Mouse (Mus musculus) stomach, embryonic 15.5 days (tissue): Measurements from ENCODE around the gene Slc29a2. TPM values are rescaled to one million over a fixed set of nuclear protein-coding genes. Genes with fewer than 3 reads are reported as not detected.

Source experiments
- ATAC-seq: fragments of 200-750 bp; cut with Nextera tagmentation; 2 replicates; pipeline ENCODE4 v1.8.0; 2017; ENCODE audit warnings: low read depth, moderate number of reproducible peaks, moderate TSS enrichment; ENCODE audit not compliant: insufficient read depth, low FRiP score
- H3K27ac ChIP-seq: fragments of 300-500 bp; sonication (generic); 2 replicates; pipeline ENCODE4 v1.5.1; 2015; ENCODE audit warnings: mild to moderate bottlenecking, inconsistent platforms
- H3K27me3 ChIP-seq: fragments of 300-500 bp; sonication (generic); replicated peaks from 2 replicates; pipeline ENCODE4 v1.6.1; 2015; ENCODE audit warnings: inconsistent platforms
- H3K36me3 ChIP-seq: fragments of 300-500 bp; sonication (generic); 2 replicates; pipeline ENCODE4 v1.6.1; 2015; ENCODE audit warnings: inconsistent platforms
- H3K4me1 ChIP-seq: fragments of 300-500 bp; sonication (generic); 2 replicates; pipeline ENCODE4 v1.6.1; 2015; ENCODE audit warnings: inconsistent platforms
- H3K4me2 ChIP-seq: fragments of 300-500 bp; sonication (generic); 2 replicates; pipeline ENCODE4 v1.6.1; 2015; ENCODE audit warnings: mild to moderate bottlenecking, inconsistent platforms
- H3K4me3 ChIP-seq: fragments of 300-500 bp; sonication (generic); replicated peaks from 2 replicates; pipeline ENCODE4 v1.5.1; 2015; ENCODE audit warnings: inconsistent platforms
- H3K9ac ChIP-seq: fragments of 300-500 bp; sonication (generic); 2 replicates; pipeline ENCODE4 v1.6.1; 2015; ENCODE audit warnings: inconsistent platforms
- H3K9me3 ChIP-seq: fragments of 300-500 bp; sonication (generic); 2 replicates; pipeline ENCODE4 v1.6.1; 2016; ENCODE audit warnings: inconsistent platforms
- WGBS: fragments of 180-500 bp; shearing (Covaris S2); methylation state at CpG from one replicate; pipeline ENCODE4 v1.1.7; 2015; 5-methylcytosine and 5-hydroxymethylcytosine counted together
- polyA plus RNA-seq: library from polyadenylated mRNA; unstranded; fragments of >200 nt; fragmentation: Nextera tagmentation; extraction: Ambion mirVana; gene quantifications from 2 replicates; pipeline ENCODE4 v1.2.1, GENCODE M21; 2015

Slc29a2 gene
- polyA plus RNA-seq, 1 experiment from 2014 or later: 3.7 TPM

DNA sequence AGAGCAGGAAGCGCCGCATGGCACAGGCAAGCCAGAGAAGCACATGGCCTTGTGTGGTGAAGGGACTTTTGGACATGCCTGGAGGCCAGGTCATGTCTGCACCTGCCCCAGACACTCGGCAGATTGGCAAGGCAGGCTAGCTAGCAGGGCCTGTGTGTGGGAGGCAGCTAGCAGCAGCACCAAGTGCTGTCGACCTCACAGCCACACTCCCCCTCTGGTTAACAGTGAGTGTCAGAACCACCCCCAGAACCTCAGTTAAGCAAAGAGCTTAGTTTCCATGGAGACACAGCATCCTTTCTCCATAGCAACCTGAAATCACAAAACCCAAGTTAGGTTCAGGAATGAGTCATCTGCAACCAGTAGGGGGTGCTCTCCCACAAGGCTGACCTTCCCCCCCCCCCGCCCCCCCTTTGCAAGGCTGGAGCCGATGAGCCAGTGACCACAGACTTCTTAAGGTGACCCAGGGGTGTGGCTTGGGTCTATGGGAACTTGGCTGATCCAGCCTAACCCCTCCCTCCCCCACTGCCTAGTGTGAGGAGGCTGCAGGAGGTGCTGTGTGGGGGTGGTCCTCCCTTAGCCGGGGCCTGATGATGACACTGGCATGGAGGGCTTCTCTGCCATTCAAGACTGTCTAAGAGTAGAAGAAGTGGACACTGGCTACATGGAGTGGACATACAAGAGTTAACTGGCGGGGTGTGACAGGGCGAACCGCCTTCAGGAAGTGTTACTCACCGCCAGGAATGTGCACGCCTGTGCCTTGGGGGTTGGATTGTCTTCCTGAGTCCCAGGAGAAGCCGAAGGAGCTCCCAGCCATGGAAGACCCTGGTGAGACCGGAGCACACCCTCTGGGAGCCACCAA, 26.6 kb downstream of the Slc29a2 start, which contains the start of gene Rin1:
TSS of gene Rin1 (plus strand) at position 435 of the 859 bp plus-strand sequence.
- H3K4me1 ChIP-seq: peaks cover 16% of the 10 kb centered on the region
- 0 out of 2 replicates have a peak, but pooled peaks cover 18% of the 10 kb centered on the region for H3K36me3 ChIP-seq
- peaks cover 6% of the 10 kb centered on the region; the same call in 1 of the 2 replicates for H3K27me3 ChIP-seq
- peak within 1 kb of the TSS; percentile 16 for H3K27ac ChIP-seq
- H3K9me3 ChIP-seq: no peaks in the 10 kb centered on the region
- WGBS: 16% methylated on average over 14 of the region's 14 CpGs
- H3K4me3 ChIP-seq: peak within 1 kb of the TSS; percentile 35
- no peak within 1 kb of the TSS for H3K9ac ChIP-seq
- H3K4me2 ChIP-seq: peak within 1 kb of the TSS; percentile 51
- peak; percentile 36 for ATAC-seq

DNA sequence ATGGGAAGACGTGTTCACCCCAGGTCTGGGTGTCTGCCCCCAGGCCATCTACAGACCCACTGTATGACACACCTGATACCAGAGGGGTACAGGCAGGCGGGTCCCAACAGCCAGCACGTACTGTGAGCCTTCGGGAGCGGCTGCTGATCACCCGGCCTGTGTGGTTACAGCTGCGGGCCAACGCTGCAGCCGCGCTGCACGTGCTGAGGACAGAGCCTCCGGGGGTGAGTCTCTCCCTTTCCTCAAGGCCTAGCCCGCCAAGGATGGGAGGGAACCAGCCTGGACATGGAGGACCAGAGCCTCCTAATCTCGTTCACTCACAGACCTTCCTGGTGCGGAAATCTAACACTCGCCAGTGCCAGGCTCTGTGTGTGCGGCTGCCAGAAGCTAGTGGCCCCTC, 27.4 kb downstream of the Slc29a2 start:
- peak overlapping the region; percentile 16 for H3K27ac ChIP-seq
- H3K27me3 ChIP-seq: peaks cover 6% of the 10 kb centered on the region; the same call in 1 of the 2 replicates
- H3K4me1 ChIP-seq: peaks cover 16% of the 10 kb centered on the region
- 0 out of 2 replicates have a peak, but pooled peaks cover 18% of the 10 kb centered on the region for H3K36me3 ChIP-seq
- no peaks in the 10 kb centered on the region for H3K9me3 ChIP-seq
- peak overlapping the region; percentile 35 for H3K4me3 ChIP-seq
- WGBS: 8% methylated on average over 17 of the region's 17 CpGs
- ATAC-seq: peak; percentile 44; the same call in 1 of the 2 replicates
- H3K9ac ChIP-seq: no peak overlapping the region
- H3K4me2 ChIP-seq: peak overlapping the region; percentile 51

- H3K36me3 ChIP-seq: 0 out of 2 replicates have a peak, but pooled peaks cover 14% of the 10 kb centered on the region
- H3K9me3 ChIP-seq: no peaks in the 10 kb centered on the region
- peaks cover 18% of the 10 kb centered on the region for H3K4me1 ChIP-seq
- peak overlapping the region; percentile 35; the same call in 1 of the 2 replicates for H3K4me3 ChIP-seq
- H3K27ac ChIP-seq: 0 out of 2 replicates have a peak overlapping the region, but pooled peaks have one; percentile 16
- no peak overlapping the region for H3K9ac ChIP-seq
- peak overlapping the region; percentile 51 for H3K4me2 ChIP-seq
- H3K27me3 ChIP-seq: peaks cover 6% of the 10 kb centered on the region; the same call in 1 of the 2 replicates
- ATAC-seq: no peak
- WGBS: 56% methylated on average over 3 of the region's 3 CpGs
Measured at GRCm38 (mm10) chr19:5051515-5051914, 27.9 kb downstream of the Slc29a2 start.

DNA sequence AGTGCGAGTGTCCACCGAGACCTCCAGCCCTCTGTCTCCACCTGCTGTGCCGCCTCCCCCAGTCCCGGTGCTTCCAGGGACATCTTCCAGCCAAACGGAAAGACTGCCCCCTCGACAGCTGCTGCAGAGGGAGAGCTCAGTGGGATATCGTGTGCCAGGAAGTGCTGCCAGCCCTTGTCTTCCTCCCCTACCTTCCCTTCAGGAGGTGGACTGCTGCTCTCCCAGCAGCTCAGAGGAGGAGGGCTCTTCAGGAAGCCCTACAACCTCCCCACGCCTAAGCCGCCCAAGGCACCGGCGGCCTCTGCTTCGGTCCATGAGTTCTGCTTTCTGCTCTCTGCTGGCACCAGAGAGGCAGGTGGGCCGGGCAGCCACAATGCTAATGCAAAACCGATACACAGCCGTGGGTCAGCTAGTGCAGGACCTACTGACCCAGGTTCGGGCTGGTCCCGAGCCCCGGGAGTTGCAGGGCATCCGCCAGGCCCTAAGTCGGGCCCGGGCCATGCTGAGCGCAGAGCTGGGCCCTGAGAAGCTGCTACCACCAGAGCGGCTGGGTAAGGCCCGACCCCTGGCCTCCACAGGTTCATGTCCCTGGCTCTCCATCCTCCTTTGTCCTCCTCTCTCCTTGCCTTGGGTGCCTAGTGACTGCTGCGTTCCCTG, 28.6 kb downstream of the Slc29a2 start:
- 42% methylated on average over 25 of the region's 25 CpGs for WGBS
- H3K9ac ChIP-seq: no peak overlapping the region
- no peak overlapping the region; the same call in 1 of the 2 replicates for H3K4me2 ChIP-seq
- H3K36me3 ChIP-seq: 0 out of 2 replicates have a peak, but pooled peaks cover 11% of the 10 kb centered on the region
- H3K27me3 ChIP-seq: peaks cover 6% of the 10 kb centered on the region; the same call in 1 of the 2 replicates
- no peak overlapping the region for H3K4me3 ChIP-seq
- no peak overlapping the region for H3K27ac ChIP-seq
- peaks cover 22% of the 10 kb centered on the region for H3K4me1 ChIP-seq
- no peaks in the 10 kb centered on the region for H3K9me3 ChIP-seq
- no peak for ATAC-seq

DNA sequence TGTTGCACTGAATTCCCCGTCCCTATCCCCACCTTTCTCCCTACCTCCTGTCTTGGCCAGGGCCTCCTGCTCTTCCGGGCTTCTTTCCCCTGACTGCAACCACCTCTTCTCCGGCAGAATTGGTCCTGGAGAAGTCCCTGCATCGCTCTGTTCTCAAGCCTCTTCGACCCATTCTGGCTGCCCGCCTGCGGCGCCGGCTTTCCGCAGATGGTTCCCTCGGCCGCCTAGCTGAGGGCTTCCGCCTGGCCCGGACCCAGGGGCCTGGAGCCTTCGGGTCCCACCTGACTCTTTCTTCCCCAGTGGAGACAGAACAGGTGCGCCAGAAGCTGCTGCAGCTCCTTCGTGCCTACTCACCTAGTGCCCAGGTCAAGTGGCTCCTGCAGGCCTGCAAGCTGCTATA, 29.2 kb downstream of the Slc29a2 start:
- peaks cover 6% of the 10 kb centered on the region; the same call in 1 of the 2 replicates for H3K27me3 ChIP-seq
- H3K36me3 ChIP-seq: 0 out of 2 replicates have a peak, but pooled peaks cover 6% of the 10 kb centered on the region
- no peaks in the 10 kb centered on the region for H3K9me3 ChIP-seq
- H3K4me2 ChIP-seq: no peak overlapping the region
- peaks cover 23% of the 10 kb centered on the region for H3K4me1 ChIP-seq
- no peak overlapping the region for H3K27ac ChIP-seq
- WGBS: 64% methylated on average over 17 of the region's 17 CpGs
- no peak overlapping the region for H3K9ac ChIP-seq
- ATAC-seq: no peak
- H3K4me3 ChIP-seq: no peak overlapping the region

DNA sequence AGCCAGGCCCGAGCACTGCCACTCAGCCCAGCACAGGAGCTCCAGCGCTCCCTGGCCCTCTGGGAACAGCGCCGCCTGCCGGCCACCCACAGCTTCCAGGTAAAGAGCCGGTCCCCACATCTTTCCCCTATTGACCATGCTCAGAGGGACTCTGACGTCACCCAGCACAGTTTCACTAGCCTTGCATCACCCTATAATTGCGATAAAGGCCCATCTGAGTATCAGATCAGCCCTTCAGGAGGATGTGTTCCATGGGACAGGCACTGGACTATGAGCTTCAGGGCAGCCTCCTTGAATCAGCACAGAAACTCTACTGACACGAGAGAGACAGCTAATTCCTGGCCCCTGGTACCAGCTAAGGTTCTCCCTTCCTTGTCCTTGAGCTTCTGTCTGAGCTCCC, 30.2 kb downstream of the Slc29a2 start:
- no peak overlapping the region for H3K9ac ChIP-seq
- WGBS: 23% methylated on average over 9 of the region's 9 CpGs
- ATAC-seq: no peak
- H3K4me1 ChIP-seq: peaks cover 32% of the 10 kb centered on the region
- peaks cover 6% of the 10 kb centered on the region; the same call in 1 of the 2 replicates for H3K27me3 ChIP-seq
- no peak overlapping the region for H3K27ac ChIP-seq
- no peak overlapping the region for H3K4me3 ChIP-seq
- no peak overlapping the region for H3K4me2 ChIP-seq
- H3K9me3 ChIP-seq: no peaks in the 10 kb centered on the region
- 0 out of 2 replicates have a peak, but pooled peaks cover 3% of the 10 kb centered on the region for H3K36me3 ChIP-seq

DNA sequence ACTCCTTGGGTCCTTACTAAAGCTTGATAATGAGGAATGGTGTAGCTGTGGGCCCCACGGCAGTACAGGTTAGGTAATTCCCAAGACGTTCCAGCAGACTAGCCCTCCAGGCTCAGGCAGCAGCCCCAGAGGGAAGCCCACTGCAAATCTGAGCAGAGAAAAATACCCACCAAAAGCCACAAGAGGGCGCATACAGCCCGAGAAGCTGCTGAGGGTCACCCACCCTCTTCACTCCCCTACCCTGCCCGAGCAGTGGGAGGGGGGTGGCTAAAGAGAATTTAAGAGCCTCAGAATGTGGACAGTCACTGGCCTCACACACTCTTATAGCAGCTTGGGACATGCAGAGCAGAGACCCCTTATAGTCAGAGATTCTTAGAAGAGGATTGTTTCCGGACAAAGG, 32.6 kb downstream of the Slc29a2 start:
- Histone ChIP-seq H3K4me2 (no peak overlapping the region), H3K36me3 (no peaks in the 10 kb centered on the region), H3K9ac (no peak overlapping the region), H3K4me3 (no peak overlapping the region), H3K27ac (0 out of 2 replicates have a peak overlapping the region, but pooled peaks have one; percentile 40), H3K27me3 (peaks cover 6% of the 10 kb centered on the region; the same call in 1 of the 2 replicates), H3K4me1 (peaks cover 40% of the 10 kb centered on the region), H3K9me3 (no peaks in the 10 kb centered on the region)
- WGBS: 9% methylated on average over 6 of the region's 6 CpGs
- ATAC-seq: peak; percentile 11; the same call in 1 of the 2 replicates

DNA sequence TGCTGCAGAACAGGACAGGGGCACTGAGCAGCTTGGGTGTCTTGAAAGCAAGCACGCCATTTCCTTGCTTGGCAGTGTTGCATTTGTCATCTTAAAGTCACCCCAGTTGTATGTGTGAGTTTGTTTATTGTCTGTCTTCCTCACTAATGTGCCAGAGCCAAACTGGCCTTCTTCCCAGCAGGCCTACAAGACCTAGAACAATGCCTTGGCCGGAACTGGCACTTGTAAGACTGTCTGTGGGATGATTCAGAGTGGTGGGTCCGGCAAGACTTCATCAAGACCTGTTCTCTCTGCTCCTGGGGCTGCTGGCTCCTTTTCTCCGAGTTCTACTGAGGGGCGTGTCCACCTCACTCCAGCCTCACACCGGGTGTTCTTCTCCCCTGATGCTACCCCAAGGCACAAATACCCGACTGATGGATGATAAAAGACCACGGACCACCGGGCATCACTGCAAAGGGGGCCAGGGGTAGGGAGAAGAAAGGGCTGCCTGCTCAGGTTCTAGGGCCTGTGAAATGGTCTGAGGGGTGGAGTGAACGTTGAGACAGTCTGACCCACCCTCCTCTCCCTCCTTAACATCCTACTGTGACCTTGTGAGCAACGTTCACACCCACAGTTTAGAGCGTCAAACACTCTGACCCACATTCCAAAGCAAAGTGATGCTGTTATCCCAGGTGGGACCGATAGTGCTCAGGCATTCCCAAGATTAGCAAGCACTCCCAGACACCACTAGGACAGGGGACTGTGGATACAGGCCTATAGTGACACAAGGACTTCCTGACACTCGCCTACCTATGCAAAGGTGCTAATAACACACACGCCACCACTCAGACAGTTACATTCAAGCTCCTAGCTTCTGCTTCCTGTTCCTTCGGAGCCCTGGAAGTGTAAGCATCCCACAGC, 34.5 kb downstream of the Slc29a2 start:
- peaks cover 45% of the 10 kb centered on the region for H3K4me1 ChIP-seq
- no peak overlapping the region for H3K9ac ChIP-seq
- peak overlapping the region; percentile 80 for H3K27ac ChIP-seq
- no peak overlapping the region for H3K4me2 ChIP-seq
- no peak overlapping the region for H3K4me3 ChIP-seq
- no peaks in the 10 kb centered on the region for H3K9me3 ChIP-seq
- WGBS: 23% methylated on average over 16 of the region's 16 CpGs
- no peak for ATAC-seq
- no peaks in the 10 kb centered on the region for H3K36me3 ChIP-seq
- peaks cover 5% of the 10 kb centered on the region; the same call in 1 of the 2 replicates for H3K27me3 ChIP-seq

GRCm38 (mm10) chr19:5058801-5059771, 35.4 kb downstream of the Slc29a2 start:
- no peak overlapping the region for H3K4me3 ChIP-seq
- no peaks in the 10 kb centered on the region for H3K9me3 ChIP-seq
- peak overlapping the region; percentile 80 for H3K27ac ChIP-seq
- H3K9ac ChIP-seq: no peak overlapping the region; the same call in 1 of the 2 replicates
- H3K4me2 ChIP-seq: peak overlapping the region; percentile 16; the same call in 1 of the 2 replicates
- no peaks in the 10 kb centered on the region for H3K36me3 ChIP-seq
- peaks cover 45% of the 10 kb centered on the region for H3K4me1 ChIP-seq
- no peaks in the 10 kb centered on the region for H3K27me3 ChIP-seq
- ATAC-seq: peak; percentile 29; the same call in 1 of the 2 replicates
- WGBS: 13% methylated on average over 10 of the region's 10 CpGs
